Mouse (Mus musculus) cerebellum, postnatal 4 days (tissue): ENCODE data around the gene Cd180.
A peak's percentile ranks its signal among the peaks of the same experiment; 100 is the strongest.

ENCODE experiments used
- DNase-seq, 2 experiments: peaks; one replicate each; pipeline ENCODE4 v3.0.0; 2022; ENCODE audit warnings: low spot score in 2 of 2, mixed read lengths in 1 of 2

The Cd180 gene

GRCm38 (mm10) chr13:102693341-102693801 is at the start of gene Cd180:
Gene Cd180, plus strand, starts transcription at chr13:102693558.
- peak in 1 of 2 experiments; percentile 16 for DNase-seq

GRCm38 (mm10) chr13:102644344-102644743 is 49.0 kb upstream of the Cd180 start:
- no peak for DNase-seq

DNA sequence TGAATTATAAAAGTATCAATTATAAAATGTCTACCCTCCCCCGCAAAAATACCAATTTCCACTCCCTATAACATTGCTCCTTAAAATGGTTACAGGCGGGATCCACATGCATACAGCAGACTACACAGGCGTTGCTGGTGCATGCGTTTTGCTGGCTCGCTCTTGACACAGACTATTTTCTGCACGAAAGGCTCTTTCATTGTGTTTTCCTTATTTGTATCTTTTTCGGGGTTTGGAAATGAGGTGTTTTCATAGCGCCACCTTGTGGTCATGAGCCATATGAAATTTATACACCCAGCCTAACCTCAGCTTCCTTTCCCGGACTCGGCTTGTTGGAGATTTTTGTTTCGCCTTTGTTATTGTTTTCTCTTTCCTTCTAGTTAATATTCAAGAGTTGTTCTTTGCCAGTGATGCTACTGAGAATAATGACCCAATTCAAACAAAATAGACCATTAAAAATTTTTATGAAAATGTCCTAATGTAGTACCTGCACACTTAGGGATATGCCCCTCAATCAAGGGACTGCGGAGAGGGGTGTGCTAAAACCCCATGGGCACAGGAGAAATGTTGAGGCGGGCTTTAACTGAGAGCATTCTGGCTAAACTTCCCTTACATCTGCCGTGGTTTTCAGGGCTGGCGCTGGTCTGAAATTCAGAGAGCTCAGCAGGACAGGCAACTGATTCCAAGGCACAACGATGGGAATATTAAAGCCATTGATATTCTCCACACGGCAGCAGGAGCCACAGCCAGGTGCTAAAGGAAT is 48.4 kb upstream of the Cd180 start:
- peak; percentile 37 to 75 for DNase-seq

- DNase-seq = peak in 1 of 2 experiments; percentile 18
Observed at GRCm38 (mm10) chr13:102646271-102646771, 47.0 kb upstream of the Cd180 start.

DNA sequence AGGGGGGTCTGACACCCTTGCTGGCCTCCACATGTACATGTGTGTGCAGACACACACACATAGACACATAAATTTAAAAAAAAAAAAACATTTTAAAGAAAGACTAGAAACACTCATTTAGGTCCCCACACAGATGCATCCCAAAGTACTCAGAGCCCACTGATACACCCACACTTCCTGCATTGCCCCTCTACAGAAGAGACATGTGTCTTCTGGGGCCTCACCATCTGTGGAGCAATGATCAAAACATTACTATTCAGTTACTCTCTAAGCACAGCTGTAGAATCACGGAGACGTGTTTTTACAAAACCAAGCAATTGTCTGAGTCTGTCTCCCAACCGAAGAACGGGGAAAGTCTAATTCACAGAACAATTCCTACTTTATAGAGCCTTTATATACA is 45.8 kb upstream of the Cd180 start:
- no peak for DNase-seq

DNA sequence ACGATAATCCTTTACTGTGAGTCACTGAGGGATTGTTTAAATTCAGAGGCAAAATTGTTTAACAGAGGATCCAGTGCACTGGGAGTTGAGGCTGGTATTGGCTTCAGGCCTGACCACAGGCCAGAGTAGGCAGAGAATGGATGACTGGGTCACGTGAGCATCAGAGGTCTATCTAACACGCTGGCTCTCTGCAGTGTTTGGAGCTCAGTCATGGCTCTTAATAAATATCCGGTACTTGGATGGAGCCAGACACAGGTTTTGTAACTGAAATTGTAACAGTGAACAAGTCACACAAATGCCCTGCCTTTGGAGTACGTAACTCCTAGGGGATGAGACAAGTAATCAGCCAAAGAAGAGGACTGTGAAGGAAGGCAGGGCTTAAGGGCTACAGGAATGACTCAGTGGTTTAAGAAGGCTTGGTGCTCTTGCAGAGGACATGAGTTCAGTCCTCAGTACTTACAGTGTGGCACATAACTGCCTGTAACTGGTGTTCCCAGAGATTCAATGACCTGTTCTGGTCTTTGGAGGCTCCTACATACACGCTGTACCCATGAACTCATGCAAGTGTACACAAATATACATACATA is 41.0 kb upstream of the Cd180 start:
- no peak for DNase-seq

GRCm38 (mm10) chr13:102655071-102655570 is 38.2 kb upstream of the Cd180 start:
- no peak for DNase-seq

GRCm38 (mm10) chr13:102656153-102656690 is 37.1 kb upstream of the Cd180 start:
- no peak for DNase-seq

DNA sequence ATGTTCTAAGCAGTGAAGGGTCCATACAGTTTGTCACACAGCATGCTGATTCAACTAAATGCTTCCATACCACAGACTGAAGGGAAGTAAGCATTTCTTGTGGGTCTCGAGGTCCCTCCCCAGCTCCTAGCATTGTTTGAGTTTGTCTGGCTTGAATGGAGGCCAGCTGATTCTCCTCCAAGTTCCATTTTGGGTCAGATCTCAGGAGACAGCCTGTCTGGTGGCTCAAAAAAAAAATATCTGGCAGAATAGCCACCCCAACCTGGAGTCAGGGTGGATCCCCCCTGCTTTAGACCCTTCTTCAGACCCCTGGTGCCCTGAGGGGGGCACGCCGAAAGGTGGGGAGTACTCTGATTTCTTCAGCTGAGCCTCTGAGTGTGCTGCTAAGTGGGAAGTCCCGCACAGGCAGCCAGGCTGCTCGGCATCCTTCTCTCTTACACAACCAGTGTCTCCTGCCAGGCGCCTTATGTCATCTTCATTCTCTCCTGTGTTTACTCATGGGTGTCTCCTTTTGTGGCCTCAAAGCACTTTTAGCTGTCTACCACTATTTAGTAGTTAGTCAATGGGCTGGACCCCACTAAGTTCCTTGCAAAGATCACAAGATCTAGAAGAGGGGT is 35.0 kb upstream of the Cd180 start:
- no peak for DNase-seq

DNA sequence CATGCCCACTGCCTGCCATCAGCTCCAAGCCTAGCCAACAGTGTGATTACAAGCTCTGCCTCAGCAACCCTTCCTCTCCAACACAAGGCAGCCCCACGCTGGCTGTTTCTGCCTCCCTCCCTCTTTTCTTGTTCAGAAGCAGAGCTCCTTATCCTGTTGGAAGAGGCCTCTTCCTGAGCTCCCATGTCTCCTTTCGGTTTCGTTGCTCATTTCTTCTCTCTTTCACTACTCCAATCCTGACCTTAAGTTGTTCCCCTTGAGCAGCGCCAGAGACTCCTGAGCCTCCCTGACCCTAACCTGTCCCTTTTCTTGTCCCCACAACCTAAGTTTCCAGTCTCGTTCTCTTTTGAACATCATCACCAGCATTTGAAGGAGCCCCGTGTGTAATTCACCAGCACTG is 29.3 kb upstream of the Cd180 start:
- no peak for DNase-seq

DNA sequence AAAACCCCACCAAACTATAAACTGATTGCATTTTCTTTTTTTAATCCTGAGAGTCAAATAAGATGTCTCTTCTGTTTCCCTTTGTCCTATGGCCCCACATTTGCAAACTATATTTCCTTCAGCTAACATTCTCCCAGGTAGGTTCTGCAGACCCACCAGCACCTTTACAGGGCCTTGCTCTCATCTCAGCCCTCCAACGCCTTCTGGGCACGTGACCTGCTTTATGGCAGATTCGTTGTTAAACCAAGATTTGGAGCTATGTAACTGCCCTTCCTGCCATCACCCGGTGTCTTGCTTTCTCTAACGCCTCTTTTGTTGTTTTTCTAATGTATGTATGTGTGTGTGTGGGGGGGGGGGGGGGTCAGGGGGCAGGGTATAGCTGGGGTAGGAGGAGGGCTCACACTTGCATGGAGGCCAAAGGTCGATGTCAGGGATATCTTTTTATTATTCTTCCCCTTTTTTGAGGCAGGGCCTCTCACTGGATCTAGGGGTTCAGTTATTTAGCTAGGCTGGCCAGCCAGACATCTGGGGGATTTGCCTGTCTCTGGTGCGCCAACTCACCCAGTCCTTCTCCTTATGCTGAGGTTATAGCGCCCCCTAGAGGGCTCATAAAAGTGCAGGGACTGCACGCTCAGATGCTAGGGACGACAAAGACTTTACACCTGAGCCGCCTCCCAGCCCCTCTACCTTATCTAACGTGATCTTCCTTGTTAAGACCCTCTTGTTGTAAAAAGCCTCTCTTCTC is 28.3 kb upstream of the Cd180 start:
- peak in 1 of 2 experiments; percentile 40 for DNase-seq

DNA sequence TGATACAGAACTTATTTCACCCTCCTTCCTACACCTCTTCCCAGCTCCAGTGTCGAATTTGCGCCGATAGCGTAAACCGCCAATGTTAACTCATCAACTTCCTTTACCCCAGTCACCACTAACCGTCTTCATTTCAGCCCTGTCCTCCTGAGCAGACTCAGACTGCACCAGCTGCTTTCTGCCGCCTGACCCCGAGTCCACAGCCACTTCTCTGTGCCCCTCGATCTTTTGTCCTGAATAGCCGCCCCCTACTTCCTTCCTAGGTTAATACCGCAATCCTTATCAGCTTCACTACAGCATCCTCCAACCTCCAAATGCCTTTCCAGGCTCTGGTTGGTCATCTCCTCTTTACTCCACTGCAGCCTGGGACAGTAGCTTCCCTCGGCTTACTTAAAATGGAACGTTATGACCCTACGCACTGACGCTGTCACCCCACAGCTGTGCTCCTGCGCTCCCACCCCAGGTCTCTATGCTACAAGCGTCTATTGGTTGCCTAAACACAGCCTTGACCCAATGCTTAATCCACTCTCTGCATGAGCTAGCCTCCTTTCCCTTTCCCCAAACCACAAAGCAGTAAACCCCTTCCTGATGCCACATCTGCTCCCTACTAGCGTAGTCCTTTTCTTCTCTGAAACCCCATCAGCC is 27.6 kb upstream of the Cd180 start:
- no peak for DNase-seq

DNA sequence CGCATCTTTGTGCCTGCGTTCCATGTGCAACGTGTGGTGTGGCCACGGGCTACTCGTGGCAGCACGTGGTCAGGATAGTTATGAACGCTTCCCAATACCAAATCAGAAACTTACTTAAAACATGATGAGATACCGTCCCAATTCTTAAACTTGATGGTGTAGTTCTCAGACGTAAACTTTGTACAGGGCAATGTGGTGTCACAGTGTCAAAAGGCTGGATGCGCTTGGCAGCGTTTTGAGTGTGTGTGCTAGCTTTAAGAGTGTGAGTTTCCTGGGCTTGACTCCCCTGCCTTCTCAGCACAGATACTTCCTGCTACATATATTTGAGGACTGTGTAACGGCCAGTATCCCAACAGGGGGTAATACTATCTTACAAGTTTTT is 27.1 kb upstream of the Cd180 start:
- no peak for DNase-seq

DNA sequence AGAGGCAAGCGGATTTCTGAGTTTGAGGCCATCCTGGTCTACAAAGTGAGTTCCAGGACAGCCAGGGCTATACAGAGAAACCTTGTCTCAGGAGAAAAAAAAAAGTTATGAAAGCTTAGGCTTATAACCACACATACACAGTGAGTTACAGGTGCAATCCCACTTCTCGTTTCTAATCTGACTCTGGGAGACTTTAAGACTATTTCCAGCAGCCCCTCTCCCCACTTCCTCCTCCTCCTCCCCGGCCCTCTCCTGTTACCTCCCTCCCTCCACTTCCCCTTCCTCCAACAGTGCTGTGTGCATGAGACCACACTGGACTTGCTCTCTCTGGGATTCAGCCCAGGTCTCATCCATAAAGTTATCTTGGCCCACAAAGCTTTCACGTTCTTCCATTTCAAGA is 26.6 kb upstream of the Cd180 start:
- no peak for DNase-seq

DNA sequence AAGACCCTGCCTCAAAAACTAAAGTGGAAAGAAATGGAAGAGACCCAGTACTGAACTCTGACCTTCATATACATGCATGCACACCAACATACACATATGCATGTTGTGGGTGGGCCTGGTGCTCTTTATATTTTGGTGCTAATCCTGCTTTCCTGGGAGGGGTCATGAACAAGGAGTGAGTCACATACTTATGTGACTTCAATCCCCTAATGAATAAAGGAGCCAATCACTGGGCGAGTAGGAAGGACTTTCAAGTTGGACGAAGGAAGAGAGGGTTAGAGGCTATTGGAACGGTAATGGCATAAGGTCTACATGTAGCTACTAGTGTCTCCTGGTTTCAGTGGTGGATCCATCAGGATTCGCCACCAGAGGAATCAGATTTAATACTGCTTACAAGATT is 26.0 kb upstream of the Cd180 start:
- DNase-seq = no peak

GRCm38 (mm10) chr13:102667842-102668241 is 25.5 kb upstream of the Cd180 start:
- DNase-seq = no peak

DNA sequence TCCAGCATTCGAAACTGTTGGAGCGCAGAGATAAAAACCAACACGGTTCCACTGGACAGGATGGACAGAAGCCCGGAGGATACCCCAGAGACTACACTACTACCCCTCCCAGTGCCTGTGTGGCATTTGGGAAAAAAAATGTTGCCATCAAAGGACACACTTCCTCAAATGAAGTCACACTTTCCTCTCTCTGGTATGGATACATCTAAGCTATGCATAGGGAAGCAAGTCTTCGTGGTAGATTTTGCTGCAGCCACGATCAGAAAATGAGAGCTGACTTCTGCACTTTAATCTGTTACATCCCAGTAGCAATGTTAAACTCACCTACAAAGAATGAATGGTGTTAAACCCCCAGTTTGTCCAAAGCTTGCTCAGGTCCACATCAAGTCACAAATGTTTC is 24.4 kb upstream of the Cd180 start:
- no peak for DNase-seq

- no peak for DNase-seq
Observed at GRCm38 (mm10) chr13:102669522-102670256, 23.7 kb upstream of the Cd180 start.

GRCm38 (mm10) chr13:102670503-102670902 is 22.9 kb upstream of the Cd180 start:
- DNase-seq = no peak

GRCm38 (mm10) chr13:102674083-102674482 is 19.3 kb upstream of the Cd180 start:
- DNase-seq = no peak
